Mouse (Mus musculus) T-cell, adult 66 days (primary cell): Measurements from ENCODE around the gene Zdhhc9. TPM values are rescaled to one million over a fixed set of nuclear protein-coding genes. Genes with fewer than 3 reads are reported as not detected.

Experiments
- total RNA-seq, 2 experiments: library from RNA; stranded (reverse); gene quantifications; 3 replicates in 1 of 2; 4 replicates in 1 of 2; pipeline ENCODE4 v1.2.4; 2023

The Zdhhc9 gene
- 10 to 100 TPM; 29.0 to 31.2 TPM for total RNA-seq

DNA sequence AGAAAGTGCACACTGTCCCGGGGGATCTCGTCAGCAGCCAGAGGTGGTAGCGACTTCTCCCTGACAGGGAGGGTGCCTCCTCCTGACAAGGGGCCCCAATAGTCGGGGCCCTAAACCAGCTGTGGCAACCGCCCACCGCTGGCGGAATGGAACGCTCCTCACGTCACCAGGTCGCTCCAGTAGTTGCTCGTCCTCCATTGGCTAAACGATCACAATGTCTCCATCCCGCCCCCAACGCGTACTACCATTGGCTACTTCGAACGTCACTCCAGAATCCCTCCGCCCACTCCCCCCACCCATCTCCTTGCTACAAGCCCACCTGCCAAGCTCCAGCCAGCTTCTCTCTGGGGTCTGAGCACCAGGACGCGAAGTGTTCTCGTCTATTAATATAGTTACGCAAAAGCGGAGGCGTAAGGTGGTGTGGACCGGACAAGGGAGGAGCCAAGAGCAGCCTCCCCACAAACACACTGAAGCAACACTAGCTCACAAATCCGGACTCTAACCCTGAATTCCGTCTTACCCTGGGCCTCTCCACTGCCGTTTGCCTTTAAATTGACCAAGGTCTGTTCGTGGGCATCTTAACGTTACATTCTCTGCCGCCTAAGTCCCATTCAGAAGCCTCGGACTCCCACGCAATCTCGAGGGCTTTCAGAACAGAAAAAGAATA, at the start of gene Zdhhc9:
Gene Zdhhc9, minus strand, starts transcription at position 360 of the 667 bp plus-strand sequence.

DNA sequence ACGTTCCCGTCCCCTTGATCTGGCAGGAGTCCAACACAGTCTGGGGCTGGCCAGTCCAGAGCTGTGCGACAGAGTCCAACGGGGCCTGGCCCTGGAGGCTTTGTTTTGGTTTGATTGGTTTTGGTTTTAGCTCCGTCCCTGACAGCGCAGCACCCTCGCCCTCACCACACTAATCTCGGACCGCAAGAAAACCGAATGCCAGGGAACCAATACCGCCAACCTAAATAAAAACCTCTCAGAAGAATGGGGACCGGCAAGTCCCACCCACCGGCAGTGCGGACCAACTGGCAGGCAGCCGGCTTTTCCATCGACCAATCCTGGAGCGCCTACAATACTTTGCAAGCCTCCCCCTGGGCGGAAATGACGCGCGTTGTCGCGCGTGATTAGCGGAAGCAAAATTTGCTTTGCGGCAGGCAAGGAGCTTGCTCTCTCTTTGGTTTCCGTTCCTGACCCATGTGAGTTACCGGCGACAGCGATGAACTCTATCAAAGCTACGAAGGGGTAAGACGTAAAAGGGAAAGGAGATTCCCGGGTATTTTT, 47.9 kb upstream of the Zdhhc9 start, which contains the start of gene Utp14a:
Gene Utp14a, plus strand, starts transcription at position 395 of the 540 bp plus-strand sequence.

DNA sequence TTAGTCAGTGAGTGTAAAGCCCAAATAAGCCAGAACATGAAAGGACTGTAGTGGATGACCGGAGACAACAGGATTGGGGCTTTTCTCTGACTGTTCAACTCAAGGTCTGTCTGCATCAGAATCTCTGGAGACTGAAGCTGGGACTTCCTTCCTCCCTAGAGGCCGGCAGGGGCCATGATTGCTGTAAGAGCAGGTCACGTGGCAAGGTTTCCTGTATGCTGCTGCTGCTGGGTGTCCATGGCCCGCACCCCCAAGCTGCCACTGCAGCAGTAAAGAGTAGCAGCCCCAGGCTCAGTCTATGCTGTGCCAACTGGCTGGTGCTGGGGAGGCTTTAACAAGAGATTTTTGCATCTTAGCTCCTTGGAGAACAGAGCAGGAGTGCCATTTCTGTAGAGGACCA, 62.4 kb downstream of the Zdhhc9 start, which contains the start of gene Sash3:
Gene Sash3, plus strand, starts transcription at position 175 of the 400 bp plus-strand sequence.

Other genes starting within 250 kb of the Zdhhc9 start
- under 1 TPM in 1 of 2 experiments, not detected in 1; 0.41 TPM for gene Apln, start 174.0 kb downstream of the Zdhhc9 start, total RNA-seq
- gene Xpnpep2, start 100.2 kb downstream of the Zdhhc9 start, total RNA-seq = not detected
- gene Sash3, start 62.4 kb downstream of the Zdhhc9 start, total RNA-seq = 100 to 1,000 TPM; 218 to 231 TPM
- 10 to 100 TPM; 45.0 to 47.5 TPM for gene Utp14a, start 48.0 kb upstream of the Zdhhc9 start, total RNA-seq
- 10 to 100 TPM; 12.8 to 13.9 TPM for gene Bcorl1, start 132.5 kb upstream of the Zdhhc9 start, total RNA-seq